Mouse (Mus musculus) C2C12 (cell line): ENCODE measurements around the gene Nxf2. TPM values are rescaled to one million over a fixed set of nuclear protein-coding genes. Genes with fewer than 3 reads are reported as not detected.
"Not testable (repeated sequence)": the region's sequence is repeated elsewhere in the genome, so short reads cannot be mapped to it uniquely, and the experiment has no call there.

Experiments
- H3K27me3 ChIP-seq: one replicate; pipeline ENCODE4 v1.6.1; 2011; ENCODE audit not compliant: control insufficient read depth, insufficient read depth, insufficient read length
- H3K36me3 ChIP-seq: one replicate; pipeline ENCODE4 v1.6.1; 2011; ENCODE audit not compliant: control insufficient read depth, insufficient read depth
- H3K4me3 ChIP-seq: one replicate; pipeline ENCODE4 v1.5.1; 2011; ENCODE audit warnings: mild to moderate bottlenecking, control low read depth; ENCODE audit not compliant: poor library complexity, insufficient read depth, severe bottlenecking
- H3K79me2 ChIP-seq: one replicate; pipeline ENCODE4 v1.6.1; 2011; ENCODE audit not compliant: control insufficient read depth, insufficient read depth
- H3K79me3 ChIP-seq: one replicate; pipeline ENCODE4 v1.6.1; 2011; ENCODE audit warnings: low read depth, control low read depth
- H3ac ChIP-seq: one replicate; pipeline ENCODE3; 2011; ENCODE audit warnings: low read depth; ENCODE audit not compliant: control insufficient read depth, insufficient read length
- CEBPB ChIP-seq: IDR thresholded peaks from one replicate; pipeline ENCODE4 v1.6.1; 2011; ENCODE audit warnings: low read depth, mild to moderate bottlenecking, control low read depth, moderate library complexity
- CTCF ChIP-seq: IDR thresholded peaks from one replicate; pipeline ENCODE4 v1.5.1; 2011; ENCODE audit not compliant: control insufficient read depth, insufficient read depth, insufficient read length
- FOSL1 ChIP-seq: IDR thresholded peaks from one replicate; pipeline ENCODE4 v1.8.0; 2011; ENCODE audit warnings: mild to moderate bottlenecking, low read length; ENCODE audit not compliant: poor library complexity, insufficient read depth, severe bottlenecking
- MAX ChIP-seq: IDR thresholded peaks from one replicate; pipeline ENCODE4 v1.6.1; 2011; ENCODE audit warnings: mild to moderate bottlenecking, control low read depth
- MYOD1 ChIP-seq: IDR thresholded peaks from one replicate; pipeline ENCODE4 v1.6.1; 2011; ENCODE audit warnings: low read depth; ENCODE audit not compliant: control insufficient read depth, insufficient read length
- MYOG ChIP-seq: IDR thresholded peaks from one replicate; pipeline ENCODE4 v1.6.1; 2011; ENCODE audit not compliant: control insufficient read depth, insufficient read length; ENCODE audit errors: extremely low read depth
- USF1 ChIP-seq: IDR thresholded peaks from one replicate; pipeline ENCODE4 v1.6.1; 2011; ENCODE audit warnings: low read depth, mild to moderate bottlenecking, control low read depth, moderate library complexity
- polyA plus RNA-seq: library from polyadenylated mRNA; unstranded; fragments of >200 nt; fragmentation: generic; extraction: Trizol; gene quantifications from one replicate; pipeline ENCODE4 v1.2.1, GENCODE M21; 2012; ENCODE audit warnings: missing spikeins

Nxf2 gene
- polyA plus RNA-seq, 1 experiment, result not detected

GRCm38 (mm10) chrX:134915745-134916144 is 48.8 kb downstream of the Nxf2 start:
- Histone ChIP-seq H3K27me3 (no peaks in the 10 kb centered on the region), H3K4me3 (no peak overlapping the region), H3K79me3 (no peaks in the 10 kb centered on the region), H3K36me3 (no peaks in the 10 kb centered on the region), H3ac (no peak overlapping the region), H3K79me2 (no peaks in the 10 kb centered on the region)
- TF ChIP-seq MYOG, result no peak

DNA sequence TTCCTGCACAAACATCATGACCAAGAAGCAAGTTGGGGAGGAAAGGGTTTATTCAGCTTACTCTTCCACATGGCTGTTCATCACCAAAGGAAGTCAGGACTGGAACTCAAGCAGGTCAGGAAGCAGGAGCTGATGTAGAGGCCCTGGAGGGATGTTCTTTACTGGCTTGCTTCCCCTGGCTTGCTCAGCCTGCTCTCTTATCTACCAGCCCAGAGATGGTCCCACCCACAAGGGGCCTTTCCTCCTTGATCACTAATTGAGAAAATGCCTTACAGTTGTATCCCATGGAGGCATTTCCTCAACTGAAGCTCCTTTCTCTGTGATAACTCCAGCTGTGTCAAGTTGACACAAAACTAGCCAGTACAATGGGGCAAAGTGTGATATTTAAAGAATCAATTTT is 49.2 kb downstream of the Nxf2 start:
- not testable (repeated sequence) for H3K79me2 ChIP-seq, H3K27me3 ChIP-seq, H3K4me3 ChIP-seq, H3K79me3 ChIP-seq, H3K36me3 ChIP-seq, H3ac ChIP-seq

- H3K79me2 ChIP-seq, result no peaks in the 10 kb centered on the region
- no peaks in the 10 kb centered on the region for H3K27me3 ChIP-seq
- no peak overlapping the region for H3K4me3 ChIP-seq
- H3ac ChIP-seq, result no peak overlapping the region
- H3K79me3 ChIP-seq, result no peaks in the 10 kb centered on the region
- no peaks in the 10 kb centered on the region for H3K36me3 ChIP-seq
- TF ChIP-seq MYOD1 (no peak), MYOG (no peak), MAX (no peak), CTCF (no peak), CEBPB (no peak), USF1 (no peak)
These were observed 49.7 kb downstream of the Nxf2 start for GRCm38 (mm10) chrX:134914851-134915250.

DNA sequence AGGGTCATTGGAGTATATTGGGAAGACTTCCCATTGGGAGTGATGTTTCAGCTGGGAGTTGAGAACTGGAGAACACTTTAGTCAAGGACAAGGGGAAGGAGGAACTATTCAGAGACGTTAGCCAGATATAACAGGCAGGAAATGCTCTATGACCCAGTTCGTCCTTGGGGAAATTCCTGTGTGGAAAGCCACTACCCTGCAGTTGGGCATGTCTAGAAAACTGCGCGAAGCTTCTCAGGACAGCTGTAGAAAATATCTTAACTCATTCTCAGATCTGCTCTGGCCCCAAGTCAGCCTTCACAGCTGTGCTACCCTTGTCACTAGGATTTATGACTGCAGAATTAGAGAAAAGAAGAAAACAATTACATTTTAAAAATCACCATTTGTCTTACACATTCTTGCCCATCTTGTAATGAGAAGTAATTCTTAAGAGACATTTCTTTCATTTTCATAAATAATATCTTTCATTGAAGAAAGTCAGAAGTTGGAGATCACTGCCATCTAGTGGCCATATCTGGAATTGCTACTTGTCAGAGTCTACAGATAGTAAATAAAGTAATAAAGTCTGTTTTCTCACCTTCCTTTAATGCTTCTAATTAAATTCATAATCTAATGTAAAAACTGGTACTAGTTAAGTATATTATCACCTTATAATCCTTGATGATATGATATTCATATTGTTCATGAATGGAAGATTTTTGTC is 51.2 kb downstream of the Nxf2 start:
- Histone ChIP-seq H3K27me3 (no peaks in the 10 kb centered on the region), H3K79me2 (no peaks in the 10 kb centered on the region), H3K4me3 (no peak overlapping the region), H3K36me3 (no peaks in the 10 kb centered on the region), H3ac (no peak overlapping the region), H3K79me3 (no peaks in the 10 kb centered on the region)
- TF ChIP-seq MAX, result no peak
- no peak for TF ChIP-seq MYOG
- TF ChIP-seq MYOD1, result no peak
- no peak for TF ChIP-seq FOSL1

- Histone ChIP-seq H3K36me3 (no peaks in the 10 kb centered on the region), H3K79me2 (no peaks in the 10 kb centered on the region), H3K4me3 (no peak overlapping the region), H3K79me3 (no peaks in the 10 kb centered on the region), H3K27me3 (no peaks in the 10 kb centered on the region), H3ac (no peak overlapping the region)
- TF ChIP-seq USF1 (no peak), FOSL1 (no peak), MAX (no peak), MYOD1 (no peak), CTCF (no peak), MYOG (no peak), CEBPB (no peak)
These were observed 51.7 kb downstream of the Nxf2 start for GRCm38 (mm10) chrX:134912805-134913204.

GRCm38 (mm10) chrX:134910345-134910744 is 54.2 kb downstream of the Nxf2 start:
- no peaks in the 10 kb centered on the region for H3K79me3 ChIP-seq
- H3K27me3 ChIP-seq, result no peaks in the 10 kb centered on the region
- no peaks in the 10 kb centered on the region for H3K79me2 ChIP-seq
- no peak overlapping the region for H3K4me3 ChIP-seq
- no peak overlapping the region for H3ac ChIP-seq
- H3K36me3 ChIP-seq, result no peaks in the 10 kb centered on the region
- TF ChIP-seq CEBPB, result no peak
- no peak for TF ChIP-seq MYOD1
- no peak for TF ChIP-seq CTCF
- no peak for TF ChIP-seq MYOG
- TF ChIP-seq MAX, result no peak
- TF ChIP-seq USF1, result no peak
- TF ChIP-seq FOSL1, result no peak

Other genes with a start within 250 kb of the Nxf2 start
- 2.7 TPM for gene Armcx1, start 246.8 kb downstream of the Nxf2 start, polyA plus RNA-seq
- 6.0 TPM for gene Armcx6, start 213.3 kb downstream of the Nxf2 start, polyA plus RNA-seq
- 14.0 TPM for gene Armcx3, start 208.2 kb downstream of the Nxf2 start, polyA plus RNA-seq
- 55.5 TPM for gene Armcx2, start 155.5 kb downstream of the Nxf2 start, polyA plus RNA-seq
- gene Zmat1, start 44.5 kb upstream of the Nxf2 start, polyA plus RNA-seq, result 0.44 TPM
- not detected for gene Gm15023, start 212.9 kb upstream of the Nxf2 start, polyA plus RNA-seq
- gene Tceal6, start 245.9 kb upstream of the Nxf2 start, polyA plus RNA-seq, result not detected